Mouse (Mus musculus): ENCODE measurements around the gene Timm8a1.

Timm8a1 gene

DNA sequence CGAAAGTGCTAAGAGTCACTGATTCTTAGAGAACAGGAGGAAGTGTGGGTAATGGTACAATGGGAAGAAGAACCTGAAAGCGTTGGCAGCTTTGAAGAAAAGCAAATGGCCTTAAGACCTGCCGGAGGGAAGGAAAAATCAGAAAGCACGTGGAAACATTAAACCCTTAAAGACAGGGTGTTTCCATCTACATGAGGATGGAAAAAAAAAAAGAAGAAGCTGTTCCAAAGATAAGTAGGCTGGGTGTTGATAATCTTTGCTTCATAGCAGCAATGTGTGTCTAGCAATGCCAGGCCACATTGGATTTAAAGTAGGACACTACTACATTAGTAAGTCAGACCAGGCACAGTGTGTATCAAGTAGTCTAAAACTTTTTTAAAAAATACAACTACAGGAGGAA, 16.4 kb downstream of the Timm8a1 start:
- DNase-seq (ENCODE audit: low read depth, low spot score), result no peak

DNA sequence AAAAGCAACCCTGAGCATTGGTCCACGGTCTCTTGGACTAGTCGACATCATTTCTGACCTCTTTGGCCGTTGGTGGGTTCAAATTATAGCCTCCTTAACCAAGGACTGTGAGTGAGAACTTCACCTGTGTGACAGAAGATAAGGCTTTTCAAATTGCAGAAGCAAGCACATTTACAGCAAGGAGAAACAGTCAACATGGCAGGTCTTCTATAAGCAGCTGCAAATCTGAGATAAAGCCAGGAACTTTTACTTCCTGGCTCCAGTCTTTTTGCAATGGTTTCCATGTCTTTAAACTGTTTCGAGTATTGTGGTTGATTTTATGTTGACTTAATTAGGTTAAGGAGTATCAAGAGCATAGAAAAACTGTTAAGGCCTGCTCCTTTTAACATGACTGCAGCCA, 17.9 kb downstream of the Timm8a1 start:
- DNase-seq (ENCODE audit: low read depth, low spot score), result no peak

DNA sequence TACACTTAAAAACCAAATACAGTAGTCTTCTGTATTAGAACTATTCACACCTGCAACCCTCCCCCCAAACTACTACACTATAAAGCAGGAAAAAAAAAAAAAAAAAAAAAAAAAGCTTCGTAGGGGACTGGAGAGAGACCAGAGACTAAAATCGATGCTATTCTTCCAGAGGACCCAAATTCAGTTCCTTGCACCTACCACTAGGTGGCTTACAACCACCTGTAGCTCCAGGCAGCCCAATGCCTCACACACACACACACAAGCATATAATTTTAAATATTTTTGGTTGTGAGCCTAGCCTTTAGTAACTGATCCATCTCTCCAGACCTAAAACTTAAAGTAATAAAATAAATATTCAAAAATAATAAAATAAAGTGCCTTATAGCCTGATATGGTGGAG, 32.2 kb downstream of the Timm8a1 start:
- DNase-seq (ENCODE audit: low read depth, low spot score), result peak; percentile 2

GRCm38 (mm10) chrX:134507977-134508376, 33.7 kb downstream of the Timm8a1 start:
- DNase-seq (ENCODE audit: low read depth, low spot score), result no peak

DNA sequence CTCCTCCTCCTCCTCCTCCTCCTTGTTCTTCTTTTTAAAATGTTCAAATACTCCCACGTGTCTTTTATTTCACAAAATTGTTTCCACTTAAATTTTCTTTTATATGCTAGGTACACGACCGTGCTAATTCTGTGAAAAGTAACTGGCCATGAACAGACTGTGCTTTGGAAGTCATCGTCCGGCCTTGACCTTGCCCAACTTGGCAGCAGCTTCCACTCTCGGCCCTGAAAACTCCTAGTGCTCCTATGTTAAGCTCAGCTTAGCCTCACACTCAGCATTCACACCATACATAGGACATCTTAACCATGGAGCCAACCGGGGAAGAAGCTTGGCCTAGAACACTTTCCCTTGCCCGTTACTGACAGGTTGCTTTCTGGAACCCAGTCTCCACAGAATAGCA, 41.0 kb downstream of the Timm8a1 start:
- no peak for DNase-seq (ENCODE audit: low read depth, low spot score)

Measured in CD4-positive helper T cell, adult 2 months (primary cell).